Mouse (Mus musculus): ENCODE measurements around the gene Car3. TPM values are rescaled to one million over a fixed set of nuclear protein-coding genes. Genes with fewer than 3 reads are reported as not detected.

Car3 gene
- polyA plus RNA-seq, 1 experiment from 2014 or later: 5.1 TPM

DNA sequence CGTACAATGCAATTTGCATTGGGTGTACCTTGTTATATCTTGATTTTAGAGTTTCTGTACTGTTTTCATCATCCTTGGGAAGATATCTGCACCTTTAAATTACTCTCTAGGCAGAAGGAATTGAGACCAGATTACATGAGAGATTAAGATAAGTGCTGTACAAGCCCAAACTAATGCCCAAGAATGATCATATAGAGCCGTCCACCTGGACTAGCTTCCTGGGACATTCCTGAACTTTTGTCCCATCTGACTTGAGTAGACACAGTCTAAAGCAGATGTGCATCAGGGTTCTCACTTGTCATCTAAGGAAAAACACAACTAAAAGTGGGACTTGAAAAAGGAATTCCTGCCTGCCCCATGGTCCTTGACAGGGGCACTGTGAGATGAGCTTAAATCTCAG lies 2.6 kb downstream of the Car3 start:
- 86% methylated on average over 2 of the region's 2 CpGs for WGBS
- Histone ChIP-seq H3K4me3 (ENCODE audit: low read depth, low read length) (no peak overlapping the region), H3K9me3 (ENCODE audit: control insufficient read depth, low read length) (no peaks in the 10 kb centered on the region), H3K4me1 (replicated peaks; ENCODE audit: control insufficient read depth, insufficient read depth, low read length) (0 out of 2 replicates have a peak, but pooled peaks cover 2% of the 10 kb centered on the region), H3K27ac (ENCODE audit: low read depth, low read length) (no peak overlapping the region), H3K27me3 (ENCODE audit: control insufficient read depth, insufficient read depth, low read length) (no peaks in the 10 kb centered on the region), H3K4me2 (replicated peaks; ENCODE audit: low read depth, low read length) (no peak overlapping the region), H3K9ac (ENCODE audit: low read depth, low read length) (no peak overlapping the region), H3K36me3 (ENCODE audit: control insufficient read depth, insufficient read depth, low read length) (no peaks in the 10 kb centered on the region)
- ATAC-seq (ENCODE audit: low FRiP score) (no peak), DNase-seq (ENCODE audit: low spot score) (no peak)

DNA sequence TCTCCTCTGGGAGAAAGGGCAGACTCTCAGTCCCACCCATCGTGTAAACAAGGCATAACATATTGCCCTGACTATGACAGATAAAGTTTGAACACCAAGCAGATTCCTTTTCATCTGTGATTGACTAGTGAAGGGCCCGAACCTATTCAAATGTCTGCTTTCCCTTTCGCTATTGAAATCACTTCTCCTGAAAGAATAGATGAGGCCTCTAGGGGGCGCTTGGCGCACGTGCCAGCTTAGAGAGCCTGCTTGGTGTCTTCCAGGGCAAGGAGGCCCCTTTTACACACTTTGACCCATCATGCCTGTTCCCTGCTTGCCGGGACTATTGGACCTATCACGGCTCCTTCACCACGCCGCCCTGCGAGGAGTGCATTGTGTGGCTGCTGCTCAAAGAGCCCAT lies 6.5 kb downstream of the Car3 start:
- Histone ChIP-seq H3K4me3 (ENCODE audit: low read depth, low read length) (no peak overlapping the region), H3K4me2 (replicated peaks; ENCODE audit: low read depth, low read length) (no peak overlapping the region), H3K27me3 (ENCODE audit: control insufficient read depth, insufficient read depth, low read length) (no peaks in the 10 kb centered on the region), H3K27ac (ENCODE audit: low read depth, low read length) (no peak overlapping the region), H3K4me1 (replicated peaks; ENCODE audit: control insufficient read depth, insufficient read depth, low read length) (no peaks in the 10 kb centered on the region), H3K9ac (ENCODE audit: low read depth, low read length) (no peak overlapping the region), H3K36me3 (ENCODE audit: control insufficient read depth, insufficient read depth, low read length) (no peaks in the 10 kb centered on the region), H3K9me3 (ENCODE audit: control insufficient read depth, low read length) (no peaks in the 10 kb centered on the region)
- ATAC-seq (ENCODE audit: low FRiP score) (peak; percentile 69), DNase-seq (ENCODE audit: low spot score) (peak; percentile 84)
- WGBS: 22% methylated on average over 11 of the region's 11 CpGs

DNA sequence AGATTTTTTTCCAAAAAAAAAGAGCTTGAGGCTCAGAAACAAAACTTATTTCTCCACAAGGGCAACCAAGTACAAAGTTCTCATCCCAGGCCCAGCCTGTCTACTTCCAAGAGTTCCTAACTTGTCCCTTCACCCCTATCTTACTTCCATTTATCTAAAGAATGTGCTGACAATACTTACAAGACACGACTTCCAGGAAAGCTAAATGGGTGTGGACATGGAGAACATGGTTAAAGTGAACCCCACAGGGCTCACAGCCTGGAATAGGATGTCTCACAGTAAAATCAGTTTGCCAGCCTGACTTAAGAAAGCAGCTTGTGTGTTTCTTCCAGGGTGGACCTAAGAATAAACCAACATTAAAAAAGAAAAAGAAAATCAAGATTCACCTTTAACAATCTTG lies 7.2 kb downstream of the Car3 start:
- H3K4me3 ChIP-seq (ENCODE audit: low read depth, low read length): no peak overlapping the region
- ATAC-seq (ENCODE audit: low FRiP score): no peak
- no peak overlapping the region for H3K27ac ChIP-seq (ENCODE audit: low read depth, low read length)
- no peaks in the 10 kb centered on the region for H3K4me1 ChIP-seq (replicated peaks; ENCODE audit: control insufficient read depth, insufficient read depth, low read length)
- no peaks in the 10 kb centered on the region for H3K9me3 ChIP-seq (ENCODE audit: control insufficient read depth, low read length)
- H3K36me3 ChIP-seq (ENCODE audit: control insufficient read depth, insufficient read depth, low read length): no peaks in the 10 kb centered on the region
- DNase-seq (ENCODE audit: low spot score): no peak
- no peak overlapping the region for H3K9ac ChIP-seq (ENCODE audit: low read depth, low read length)
- WGBS: 78% methylated on average over 1 of the region's 1 CpGs
- H3K27me3 ChIP-seq (ENCODE audit: control insufficient read depth, insufficient read depth, low read length): no peaks in the 10 kb centered on the region
- H3K4me2 ChIP-seq (replicated peaks; ENCODE audit: low read depth, low read length): no peak overlapping the region

DNA sequence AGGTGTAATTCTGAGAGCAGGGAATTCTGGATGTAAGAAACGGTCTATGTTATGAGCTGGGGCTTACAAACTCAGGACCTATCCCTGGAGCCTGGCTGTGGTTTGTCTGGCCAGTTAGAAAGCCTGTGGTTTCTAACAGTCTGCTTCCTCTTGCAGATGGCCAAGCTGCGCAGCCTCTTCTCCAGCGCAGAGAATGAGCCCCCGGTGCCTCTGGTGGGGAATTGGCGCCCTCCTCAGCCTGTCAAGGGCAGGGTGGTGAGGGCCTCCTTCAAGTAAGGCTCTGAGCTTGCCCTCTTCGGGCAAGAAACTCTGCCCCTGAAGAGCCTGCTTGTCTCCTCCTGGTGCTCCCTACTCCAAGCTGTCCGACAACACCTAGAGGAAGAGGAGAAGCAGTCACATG lies 8.1 kb downstream of the Car3 start:
- Histone ChIP-seq H3K4me2 (replicated peaks; ENCODE audit: low read depth, low read length) (no peak overlapping the region), H3K4me3 (ENCODE audit: low read depth, low read length) (no peak overlapping the region), H3K4me1 (replicated peaks; ENCODE audit: control insufficient read depth, insufficient read depth, low read length) (no peaks in the 10 kb centered on the region), H3K27me3 (ENCODE audit: control insufficient read depth, insufficient read depth, low read length) (no peaks in the 10 kb centered on the region), H3K36me3 (ENCODE audit: control insufficient read depth, insufficient read depth, low read length) (no peaks in the 10 kb centered on the region), H3K9ac (ENCODE audit: low read depth, low read length) (no peak overlapping the region), H3K9me3 (ENCODE audit: control insufficient read depth, low read length) (no peaks in the 10 kb centered on the region), H3K27ac (ENCODE audit: low read depth, low read length) (no peak overlapping the region)
- ATAC-seq (ENCODE audit: low FRiP score): no peak
- DNase-seq (ENCODE audit: low spot score): no peak
- WGBS: 56% methylated on average over 7 of the region's 7 CpGs

DNA sequence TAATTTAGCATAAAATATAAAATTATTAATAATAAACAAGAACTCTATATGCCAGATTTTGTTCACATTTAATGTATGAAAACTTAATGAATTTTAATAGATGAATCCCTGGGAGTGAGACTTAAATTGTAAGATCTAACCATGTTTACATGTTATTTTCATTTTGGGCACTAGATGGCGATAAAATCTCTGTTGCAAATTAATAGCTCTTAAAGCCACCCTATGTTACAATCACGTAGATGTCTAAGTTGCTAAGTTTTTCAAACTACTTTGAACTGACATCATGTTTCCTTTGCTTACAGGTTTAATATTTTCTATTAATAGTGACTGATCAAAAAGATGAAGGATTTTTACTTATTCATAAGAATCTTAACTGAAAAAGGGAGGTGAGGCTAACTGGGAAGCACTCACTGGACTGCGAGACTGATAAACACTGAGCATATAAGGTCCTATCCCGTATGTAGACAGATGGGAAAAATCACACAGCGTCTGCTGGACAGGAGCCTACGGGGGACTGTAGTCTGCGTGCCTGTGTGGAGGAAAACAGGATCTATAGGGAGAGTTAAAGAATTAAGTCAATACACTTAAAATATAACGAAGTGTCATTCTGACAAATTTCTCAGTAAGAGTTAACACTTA lies 11.2 kb downstream of the Car3 start:
- ATAC-seq (ENCODE audit: low FRiP score): 0 out of 2 replicates have a peak, but pooled peaks have one; percentile 25

DNA sequence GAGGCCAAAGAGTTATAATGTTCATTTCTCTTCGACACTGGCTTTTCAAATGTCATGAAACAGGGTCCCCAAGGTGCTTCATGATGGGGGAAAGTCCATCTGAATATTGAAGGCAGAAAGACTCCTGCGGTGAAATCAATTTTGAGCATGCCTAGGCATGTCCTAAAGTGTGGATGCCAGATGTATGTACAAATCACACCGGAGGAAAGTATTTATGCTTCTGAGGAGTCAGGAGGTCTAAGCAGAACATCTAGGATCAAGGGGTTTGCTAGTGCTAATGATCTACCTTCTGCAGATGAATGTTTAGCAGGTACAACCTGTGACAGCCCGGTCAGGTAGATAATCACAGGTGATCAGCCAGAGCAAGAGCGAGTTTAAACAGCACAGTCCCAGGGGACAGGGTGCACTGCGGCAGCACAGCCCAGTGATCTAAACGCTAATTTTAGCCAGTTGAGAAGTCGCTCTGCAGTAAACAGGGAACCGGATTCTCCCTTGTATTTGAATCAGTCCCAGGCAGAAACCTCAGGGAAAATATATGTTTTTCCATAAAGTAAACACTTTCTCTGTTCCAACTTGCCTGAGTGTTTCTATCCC lies 13.1 kb downstream of the Car3 start:
- WGBS: 74% methylated on average over 9 of the region's 9 CpGs
- no peak overlapping the region for H3K27ac ChIP-seq (ENCODE audit: low read depth, low read length)
- no peaks in the 10 kb centered on the region for H3K9me3 ChIP-seq (ENCODE audit: control insufficient read depth, low read length)
- DNase-seq (ENCODE audit: low spot score) (no peak), ATAC-seq (ENCODE audit: low FRiP score) (no peak)
- no peaks in the 10 kb centered on the region for H3K27me3 ChIP-seq (ENCODE audit: control insufficient read depth, insufficient read depth, low read length)
- H3K4me2 ChIP-seq (replicated peaks; ENCODE audit: low read depth, low read length): no peak overlapping the region
- no peak overlapping the region for H3K9ac ChIP-seq (ENCODE audit: low read depth, low read length)
- H3K4me3 ChIP-seq (ENCODE audit: low read depth, low read length): no peak overlapping the region
- H3K4me1 ChIP-seq (replicated peaks; ENCODE audit: control insufficient read depth, insufficient read depth, low read length): no peaks in the 10 kb centered on the region
- no peaks in the 10 kb centered on the region for H3K36me3 ChIP-seq (ENCODE audit: control insufficient read depth, insufficient read depth, low read length)

More for the DNA sequence above, 11.2 kb downstream of the Car3 start:
- Histone ChIP-seq H3K9me3 (ENCODE audit: control insufficient read depth, low read length) (no peaks in the 10 kb centered on the region), H3K27ac (ENCODE audit: low read depth, low read length) (no peak overlapping the region), H3K36me3 (ENCODE audit: control insufficient read depth, insufficient read depth, low read length) (no peaks in the 10 kb centered on the region), H3K4me2 (replicated peaks; ENCODE audit: low read depth, low read length) (no peak overlapping the region), H3K9ac (ENCODE audit: low read depth, low read length) (no peak overlapping the region), H3K27me3 (ENCODE audit: control insufficient read depth, insufficient read depth, low read length) (no peaks in the 10 kb centered on the region), H3K4me3 (ENCODE audit: low read depth, low read length) (no peak overlapping the region), H3K4me1 (replicated peaks; ENCODE audit: control insufficient read depth, insufficient read depth, low read length) (no peaks in the 10 kb centered on the region)
- 49% methylated on average over 8 of the region's 8 CpGs for WGBS
- peak; percentile 74 for DNase-seq (ENCODE audit: low spot score)

DNA sequence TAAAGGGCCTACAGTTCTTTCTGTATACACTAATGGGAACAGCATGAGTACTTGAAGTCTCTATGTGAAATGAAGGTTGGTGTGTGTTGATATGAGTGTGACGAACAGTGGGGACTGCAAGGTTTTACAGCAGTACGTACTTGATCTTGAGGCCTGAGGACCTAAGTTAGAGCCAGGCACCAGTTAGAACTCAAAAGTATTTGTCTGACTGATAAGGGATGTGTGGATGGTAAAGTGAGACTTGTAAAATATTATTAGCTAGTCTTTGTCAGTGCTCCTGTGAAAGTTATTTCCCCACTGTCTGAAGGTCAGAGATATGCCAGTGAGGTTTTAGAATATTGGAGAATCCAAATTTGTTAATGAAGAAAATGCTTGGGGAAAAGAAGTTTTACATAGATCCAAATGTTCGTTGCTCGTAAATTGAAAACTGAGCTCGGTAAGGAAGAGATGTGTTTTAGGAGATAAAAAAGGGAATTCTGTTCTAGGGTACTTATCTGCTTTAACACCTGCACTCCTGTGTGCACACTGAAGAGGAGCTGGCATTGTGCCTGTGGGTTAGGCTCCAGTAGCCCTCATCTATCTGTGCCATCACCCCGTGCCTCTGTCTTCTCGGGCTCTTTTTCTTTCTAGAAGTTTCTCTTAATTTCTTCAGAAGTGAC lies 14.1 kb downstream of the Car3 start:
- WGBS: 91% methylated on average over 7 of the region's 7 CpGs
- no peak overlapping the region for H3K9ac ChIP-seq (ENCODE audit: low read depth, low read length)
- DNase-seq (ENCODE audit: low spot score): no peak

DNA sequence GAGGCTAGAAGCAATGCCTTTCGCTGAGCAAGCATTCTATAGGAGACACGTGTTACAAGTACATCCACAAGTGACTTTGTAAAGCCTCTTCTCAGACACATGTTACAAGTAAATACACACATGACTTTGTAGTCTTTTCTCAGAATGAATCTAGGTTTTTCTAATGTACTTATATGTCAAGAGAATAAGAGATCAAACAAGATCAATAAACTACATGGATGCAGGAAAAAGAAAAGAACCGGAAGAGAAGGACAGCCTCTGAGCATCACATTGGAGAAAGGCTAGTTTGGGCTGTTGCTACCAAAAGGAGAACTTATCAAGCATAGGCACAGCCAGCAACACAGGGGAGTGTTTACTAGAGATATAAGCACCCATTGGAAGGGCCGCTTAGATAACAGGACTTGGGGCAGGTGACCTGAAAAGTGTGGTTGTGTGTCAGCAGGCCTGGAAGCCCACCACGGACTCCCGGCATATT lies 15.5 kb downstream of the Car3 start:
- Histone ChIP-seq H3K9ac (ENCODE audit: low read depth, low read length) (no peak overlapping the region), H3K4me3 (ENCODE audit: low read depth, low read length) (no peak overlapping the region), H3K4me1 (replicated peaks; ENCODE audit: control insufficient read depth, insufficient read depth, low read length) (no peaks in the 10 kb centered on the region), H3K4me2 (replicated peaks; ENCODE audit: low read depth, low read length) (no peak overlapping the region), H3K9me3 (ENCODE audit: control insufficient read depth, low read length) (no peaks in the 10 kb centered on the region), H3K27ac (ENCODE audit: low read depth, low read length) (no peak overlapping the region), H3K27me3 (ENCODE audit: control insufficient read depth, insufficient read depth, low read length) (no peaks in the 10 kb centered on the region), H3K36me3 (ENCODE audit: control insufficient read depth, insufficient read depth, low read length) (no peaks in the 10 kb centered on the region)
- no peak for ATAC-seq (ENCODE audit: low FRiP score)
- DNase-seq (ENCODE audit: low spot score): no peak
- WGBS: 78% methylated on average over 6 of the region's 6 CpGs

More for the DNA sequence above, 14.1 kb downstream of the Car3 start:
- H3K36me3 ChIP-seq (ENCODE audit: control insufficient read depth, insufficient read depth, low read length): no peaks in the 10 kb centered on the region
- H3K27me3 ChIP-seq (ENCODE audit: control insufficient read depth, insufficient read depth, low read length): no peaks in the 10 kb centered on the region
- H3K4me1 ChIP-seq (replicated peaks; ENCODE audit: control insufficient read depth, insufficient read depth, low read length): no peaks in the 10 kb centered on the region
- no peak for ATAC-seq (ENCODE audit: low FRiP score)
- H3K27ac ChIP-seq (ENCODE audit: low read depth, low read length): no peak overlapping the region
- no peaks in the 10 kb centered on the region for H3K9me3 ChIP-seq (ENCODE audit: control insufficient read depth, low read length)
- H3K4me2 ChIP-seq (replicated peaks; ENCODE audit: low read depth, low read length): no peak overlapping the region
- no peak overlapping the region for H3K4me3 ChIP-seq (ENCODE audit: low read depth, low read length)

DNA sequence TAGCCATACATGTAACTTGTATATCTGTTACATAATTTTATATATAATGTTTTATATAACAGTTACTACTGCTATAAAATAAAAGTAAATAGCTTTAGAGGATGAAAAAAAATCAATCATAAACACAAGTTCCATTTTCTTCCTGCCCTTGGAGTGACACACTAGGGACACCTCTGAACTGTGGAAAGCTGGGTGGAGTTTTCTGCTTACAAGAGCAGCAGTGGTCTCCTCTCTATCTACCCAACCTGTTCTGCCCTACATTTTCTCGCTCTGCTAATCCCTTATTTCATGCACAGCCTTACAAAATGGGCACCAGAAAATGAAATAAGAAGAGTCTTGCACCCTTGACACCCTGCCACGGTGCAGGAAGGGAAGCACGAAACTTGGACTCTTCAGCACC lies 16.0 kb downstream of the Car3 start:
- Histone ChIP-seq H3K4me1 (replicated peaks; ENCODE audit: control insufficient read depth, insufficient read depth, low read length) (no peaks in the 10 kb centered on the region), H3K4me2 (replicated peaks; ENCODE audit: low read depth, low read length) (no peak overlapping the region), H3K27me3 (ENCODE audit: control insufficient read depth, insufficient read depth, low read length) (no peaks in the 10 kb centered on the region), H3K27ac (ENCODE audit: low read depth, low read length) (no peak overlapping the region), H3K9ac (ENCODE audit: low read depth, low read length) (no peak overlapping the region), H3K36me3 (ENCODE audit: control insufficient read depth, insufficient read depth, low read length) (no peaks in the 10 kb centered on the region), H3K4me3 (ENCODE audit: low read depth, low read length) (no peak overlapping the region), H3K9me3 (ENCODE audit: control insufficient read depth, low read length) (no peaks in the 10 kb centered on the region)
- DNase-seq (ENCODE audit: low spot score) (no peak), ATAC-seq (ENCODE audit: low FRiP score) (no peak)
- WGBS: 89% methylated on average over 3 of the region's 3 CpGs

Data from hindbrain, embryonic 11.5 days (tissue).